Mouse (Mus musculus) midbrain, embryonic 11.5 days (tissue): Measurements from ENCODE around the gene Alg12. TPM values are rescaled to one million over a fixed set of nuclear protein-coding genes. Genes with fewer than 3 reads are reported as not detected.

Experiments used
- ATAC-seq: fragments of 200-750 bp; cut with Nextera tagmentation; 2 replicates; pipeline ENCODE4 v1.8.0; 2017; ENCODE audit warnings: moderate TSS enrichment, moderate library complexity; ENCODE audit not compliant: low FRiP score
- DNase-seq: peaks from one replicate; pipeline ENCODE4 v3.0.0; 2015; ENCODE audit warnings: low spot score; ENCODE audit errors: missing footprints
- H3K27ac ChIP-seq: fragments of 300-500 bp; sonication (generic); 2 replicates; pipeline ENCODE4 v1.5.1; 2014; ENCODE audit warnings: low read depth, low read length
- H3K27me3 ChIP-seq: fragments of 300-500 bp; sonication (generic); 2 replicates; pipeline ENCODE4 v1.6.1; 2014; ENCODE audit warnings: mild to moderate bottlenecking, low read length, moderate library complexity, mixed read lengths; ENCODE audit not compliant: control insufficient read depth, insufficient read depth
- H3K36me3 ChIP-seq: fragments of 300-500 bp; sonication (generic); 2 replicates; pipeline ENCODE4 v1.6.1; 2014; ENCODE audit warnings: mild to moderate bottlenecking, low read length, moderate library complexity, mixed read lengths; ENCODE audit not compliant: control insufficient read depth, insufficient read depth
- H3K4me1 ChIP-seq: fragments of 300-500 bp; sonication (generic); 2 replicates; pipeline ENCODE4 v1.6.1; 2014; ENCODE audit warnings: low read length; ENCODE audit not compliant: control insufficient read depth, insufficient read depth
- H3K4me2 ChIP-seq: fragments of 300-500 bp; sonication (generic); 2 replicates; pipeline ENCODE4 v1.6.1; 2014; ENCODE audit warnings: mild to moderate bottlenecking, moderate library complexity
- H3K4me3 ChIP-seq: fragments of 300-500 bp; sonication (generic); 2 replicates; pipeline ENCODE4 v1.5.1; 2014; ENCODE audit warnings: low read depth, low read length
- H3K9ac ChIP-seq: fragments of 300-500 bp; sonication (generic); 2 replicates; pipeline ENCODE4 v1.6.1; 2014; ENCODE audit warnings: low read length
- H3K9me3 ChIP-seq: fragments of 300-500 bp; sonication (generic); 2 replicates; pipeline ENCODE4 v1.6.1; 2016; ENCODE audit warnings: low read length; ENCODE audit not compliant: control insufficient read depth
- WGBS: fragments of 180-500 bp; shearing (Covaris S2); extraction: QIAGEN DNeasy Blood & Tissue Kit; methylation state at CpG from one replicate; pipeline ENCODE4 v1.1.7; 2014; 5-methylcytosine and 5-hydroxymethylcytosine counted together
- polyA plus RNA-seq: library from polyadenylated mRNA; unstranded; fragments of >200 nt; fragmentation: Nextera tagmentation; extraction: Ambion mirVana; gene quantifications from 2 replicates; pipeline ENCODE4 v1.2.1, GENCODE M21; 2014

The Alg12 gene
- polyA plus RNA-seq, 1 experiment from 2014 or later = 10.8 TPM

DNA sequence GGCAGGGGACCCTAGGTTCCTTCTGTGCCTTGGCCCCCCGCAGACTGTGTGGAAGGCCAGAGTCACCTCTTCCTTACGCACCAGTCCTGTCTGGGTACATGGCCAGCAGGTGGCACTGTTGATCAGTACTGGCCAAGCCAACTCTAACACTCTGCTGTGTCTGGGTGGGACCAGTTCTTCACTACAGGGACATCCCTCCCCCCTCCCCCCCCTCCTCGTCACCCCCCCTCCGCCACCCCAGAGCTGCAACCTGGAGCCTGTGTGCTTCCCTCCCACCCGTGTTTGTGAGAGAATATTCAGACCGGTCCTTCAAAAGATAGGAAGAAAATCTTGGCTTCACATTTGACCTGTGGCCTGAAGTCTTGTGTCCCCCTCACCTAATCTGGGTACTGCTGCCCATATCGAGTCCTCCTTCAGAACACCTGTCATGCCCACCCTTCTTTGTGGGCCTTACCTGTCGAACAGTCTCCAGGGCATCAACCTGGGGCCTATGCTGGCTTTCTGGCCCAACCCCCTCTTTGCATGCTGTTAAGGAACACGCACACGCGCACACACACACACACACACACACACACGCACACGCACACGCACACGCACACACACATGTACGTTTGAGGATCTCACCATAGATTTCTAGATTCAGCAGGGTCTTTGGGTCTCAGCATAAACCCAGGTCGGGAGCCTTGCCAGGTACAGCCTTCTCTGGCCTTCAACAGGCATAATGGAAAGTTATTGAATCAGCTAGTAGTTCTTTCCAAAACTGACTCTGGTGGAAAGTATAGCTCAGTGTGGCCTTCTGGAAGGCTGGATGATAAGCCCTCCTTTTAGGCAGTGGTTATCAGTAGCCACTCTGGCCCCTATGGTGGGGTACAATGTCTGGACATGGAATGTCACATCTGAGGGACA is 9.9 kb upstream of the Alg12 start:
- H3K27me3 ChIP-seq = no peaks in the 10 kb centered on the region
- H3K4me3 ChIP-seq = no peak overlapping the region
- ATAC-seq = peak; percentile 92
- peak; percentile 98 for DNase-seq
- H3K9ac ChIP-seq = no peak overlapping the region
- no peaks in the 10 kb centered on the region for H3K4me1 ChIP-seq
- H3K4me2 ChIP-seq = no peak overlapping the region
- no peaks in the 10 kb centered on the region for H3K9me3 ChIP-seq
- 53% methylated on average over 17 of the region's 17 CpGs for WGBS
- H3K27ac ChIP-seq = no peak overlapping the region
- H3K36me3 ChIP-seq = peaks cover 12% of the 10 kb centered on the region

DNA sequence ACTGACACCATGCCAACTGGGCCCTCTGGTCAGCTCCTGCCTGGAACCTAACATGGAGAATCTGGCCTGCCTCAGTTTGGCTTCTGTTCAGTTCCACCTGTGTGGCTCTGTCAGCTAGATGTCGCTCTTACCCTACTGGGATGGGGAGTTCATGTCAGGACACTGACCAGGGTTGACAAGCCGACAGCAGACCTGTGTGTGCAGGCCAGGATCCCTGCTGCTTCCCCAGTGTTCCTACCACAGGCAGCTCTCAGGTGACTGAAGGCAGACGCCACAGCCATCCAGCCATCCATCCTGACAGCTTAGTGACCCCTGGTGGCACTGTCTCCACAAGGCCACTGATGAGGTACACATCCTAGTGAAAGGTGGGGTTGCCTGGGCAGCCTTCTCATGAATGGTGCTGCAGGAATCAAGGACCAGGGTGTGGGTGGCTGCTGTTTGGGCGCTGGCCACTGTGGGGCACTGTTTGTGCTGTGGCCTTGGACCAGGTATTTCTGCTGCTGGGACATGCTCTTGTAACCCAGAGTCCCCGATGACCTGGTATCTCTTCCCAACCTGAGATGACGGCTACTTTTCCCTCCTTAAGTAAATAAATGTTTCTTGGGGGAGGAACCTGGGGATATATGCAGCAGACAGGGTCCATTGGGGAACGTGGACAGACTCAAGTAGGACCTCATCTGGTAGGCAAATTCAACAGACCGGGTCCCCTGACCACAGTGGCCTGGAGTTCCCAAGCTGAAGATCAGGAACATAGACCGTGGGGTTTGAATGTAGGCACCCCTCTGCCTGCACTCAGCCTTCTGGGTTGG is 9.1 kb upstream of the Alg12 start:
- WGBS = 18% methylated on average over 9 of the region's 9 CpGs
- ATAC-seq = peak; percentile 49; the same call in 1 of the 2 replicates
- Histone ChIP-seq H3K4me2 (no peak overlapping the region), H3K9ac (no peak overlapping the region; the same call in 1 of the 2 replicates), H3K4me3 (no peak overlapping the region), H3K27ac (no peak overlapping the region), H3K27me3 (no peaks in the 10 kb centered on the region), H3K9me3 (no peaks in the 10 kb centered on the region), H3K4me1 (no peaks in the 10 kb centered on the region), H3K36me3 (peaks cover 17% of the 10 kb centered on the region)
- DNase-seq = peak; percentile 96

DNA sequence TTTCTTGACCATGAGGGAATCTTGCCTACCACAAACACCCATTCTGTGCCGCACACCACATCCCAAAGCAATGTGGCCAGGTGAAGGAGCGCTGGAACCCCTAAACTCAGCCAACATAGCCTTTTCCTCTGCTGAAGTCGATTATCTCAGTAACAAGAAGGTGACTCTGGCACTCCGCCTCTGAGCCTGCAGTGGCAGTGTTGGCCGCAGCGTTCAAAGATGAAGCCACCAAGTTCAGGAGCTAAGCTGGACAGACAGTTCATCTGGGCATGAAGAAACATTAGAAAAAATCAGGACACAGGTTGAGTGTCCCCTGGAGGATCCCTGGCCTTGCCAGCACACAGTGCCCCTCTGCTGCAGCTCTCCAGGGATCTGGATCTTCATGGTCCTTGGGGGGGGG is 8.3 kb upstream of the Alg12 start:
- H3K36me3 ChIP-seq = peaks cover 24% of the 10 kb centered on the region
- no peaks in the 10 kb centered on the region for H3K4me1 ChIP-seq
- no peak for ATAC-seq
- no peak overlapping the region for H3K27ac ChIP-seq
- 88% methylated on average over 6 of the region's 6 CpGs for WGBS
- H3K9me3 ChIP-seq = no peaks in the 10 kb centered on the region
- H3K27me3 ChIP-seq = no peaks in the 10 kb centered on the region
- peak; percentile 49 for DNase-seq
- no peak overlapping the region for H3K4me2 ChIP-seq
- H3K9ac ChIP-seq = no peak overlapping the region
- no peak overlapping the region for H3K4me3 ChIP-seq

DNA sequence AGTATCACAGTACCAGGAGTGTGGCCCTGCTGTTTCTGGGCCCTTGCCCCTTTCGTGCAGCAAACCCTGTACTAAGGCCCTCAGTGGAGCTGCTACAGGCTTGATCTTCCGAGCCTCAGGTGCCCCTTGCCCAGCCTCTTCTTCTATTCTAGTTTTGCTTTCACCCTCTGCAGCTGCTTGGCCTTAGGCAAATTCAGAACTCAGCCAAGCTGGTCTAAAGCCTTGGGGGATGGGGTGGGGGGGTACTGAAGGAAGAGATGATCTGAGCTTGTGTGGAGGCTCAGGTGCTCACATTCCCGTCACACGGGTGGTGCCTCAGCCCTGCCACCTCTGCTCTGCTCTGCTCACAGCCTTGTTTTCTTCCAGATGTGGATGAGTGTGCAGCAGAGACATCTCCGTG is 4.3 kb upstream of the Alg12 start:
- Histone ChIP-seq H3K4me2 (no peak overlapping the region), H3K9ac (no peak overlapping the region), H3K4me3 (no peak overlapping the region), H3K9me3 (no peaks in the 10 kb centered on the region), H3K27ac (no peak overlapping the region), H3K4me1 (peaks cover 10% of the 10 kb centered on the region; the same call in 1 of the 2 replicates), H3K27me3 (no peaks in the 10 kb centered on the region), H3K36me3 (peaks cover 24% of the 10 kb centered on the region)
- ATAC-seq (no peak), DNase-seq (no peak)
- WGBS = 91% methylated on average over 5 of the region's 5 CpGs

DNA sequence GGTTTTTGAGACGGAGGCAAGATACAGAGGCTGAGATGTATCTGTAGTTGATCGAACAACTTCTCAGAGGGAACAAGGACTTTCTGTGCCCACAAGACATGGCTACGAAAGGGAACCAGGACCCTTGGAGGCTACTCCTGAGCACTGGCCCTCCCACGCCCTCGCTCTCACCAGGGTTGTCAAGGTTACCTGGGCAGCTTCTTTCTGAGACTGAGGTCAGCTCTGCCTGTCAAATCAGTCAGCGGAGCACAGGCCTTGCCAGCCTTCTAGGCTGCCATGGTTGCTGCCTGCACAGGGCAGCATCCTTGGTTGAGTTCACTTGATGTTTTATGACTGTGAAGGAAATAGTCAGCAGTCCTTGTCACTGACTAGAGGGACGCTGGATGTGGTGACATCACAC is 3.4 kb upstream of the Alg12 start:
- H3K4me1 ChIP-seq = peaks cover 11% of the 10 kb centered on the region; the same call in 1 of the 2 replicates
- no peak overlapping the region for H3K9ac ChIP-seq
- no peak overlapping the region for H3K27ac ChIP-seq
- H3K4me3 ChIP-seq = no peak overlapping the region
- H3K27me3 ChIP-seq = no peaks in the 10 kb centered on the region
- DNase-seq (peak; percentile 71), ATAC-seq (no peak)
- WGBS = 92% methylated on average over 7 of the region's 7 CpGs
- H3K9me3 ChIP-seq = no peaks in the 10 kb centered on the region
- H3K36me3 ChIP-seq = peaks cover 24% of the 10 kb centered on the region
- no peak overlapping the region for H3K4me2 ChIP-seq

DNA sequence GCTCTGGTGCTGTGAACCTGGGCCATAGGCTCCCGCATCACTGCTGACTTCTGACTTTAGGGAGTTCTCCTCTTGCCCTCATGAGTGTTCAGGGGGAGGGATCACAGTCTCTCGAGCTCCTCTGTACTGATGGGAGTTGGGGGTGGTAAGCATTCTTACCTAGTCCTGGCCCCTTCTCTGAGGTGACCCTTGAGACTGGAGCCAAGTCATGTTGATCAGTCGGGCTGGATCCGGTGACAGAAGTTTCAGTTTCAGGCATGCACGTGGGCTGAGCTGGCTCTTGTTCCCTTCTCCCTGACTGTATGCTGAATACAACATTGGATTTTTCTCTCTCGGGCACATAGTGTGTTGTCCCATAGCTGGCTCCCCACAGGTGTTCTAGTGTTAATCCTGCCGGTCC is 2.3 kb upstream of the Alg12 start:
- Histone ChIP-seq H3K27ac (no peak overlapping the region), H3K4me1 (peaks cover 11% of the 10 kb centered on the region; the same call in 1 of the 2 replicates), H3K36me3 (peaks cover 22% of the 10 kb centered on the region), H3K4me3 (no peak overlapping the region), H3K27me3 (no peaks in the 10 kb centered on the region), H3K9ac (no peak overlapping the region), H3K9me3 (no peaks in the 10 kb centered on the region), H3K4me2 (no peak overlapping the region)
- no peak for ATAC-seq
- WGBS = 87% methylated on average over 7 of the region's 7 CpGs
- peak; percentile 33 for DNase-seq

DNA sequence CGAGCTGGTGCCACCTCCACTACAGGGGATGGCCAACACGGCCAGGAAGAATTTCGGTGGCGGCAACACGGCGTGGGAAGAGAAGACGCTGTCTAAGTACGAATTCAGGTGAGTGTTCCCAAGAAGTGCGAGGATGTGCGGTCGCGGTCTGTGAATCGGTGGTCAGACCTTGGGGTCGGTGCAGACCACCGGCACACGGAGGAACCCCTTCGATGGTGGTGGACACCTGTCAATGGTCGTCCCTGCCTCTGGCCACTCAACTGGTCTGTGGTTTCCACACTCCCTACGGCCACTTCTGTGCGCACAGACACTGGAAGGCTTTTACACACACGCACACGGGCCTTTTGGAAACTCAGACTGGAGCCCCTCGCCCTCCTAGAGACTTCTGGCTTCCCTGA is 787 bp upstream of the Alg12 start:
- ATAC-seq = peak; percentile 1; the same call in 1 of the 2 replicates
- WGBS = 1% methylated on average over 23 of the region's 23 CpGs
- Histone ChIP-seq H3K27me3 (no peaks in the 10 kb centered on the region), H3K4me3 (peak overlapping the region; percentile 88), H3K4me2 (peak overlapping the region; percentile 68), H3K9me3 (no peaks in the 10 kb centered on the region), H3K9ac (peak overlapping the region; percentile 85), H3K36me3 (peaks cover 22% of the 10 kb centered on the region), H3K27ac (no peak overlapping the region; the same call in 1 of the 2 replicates), H3K4me1 (peaks cover 11% of the 10 kb centered on the region; the same call in 1 of the 2 replicates)
- peak; percentile 91 for DNase-seq

DNA sequence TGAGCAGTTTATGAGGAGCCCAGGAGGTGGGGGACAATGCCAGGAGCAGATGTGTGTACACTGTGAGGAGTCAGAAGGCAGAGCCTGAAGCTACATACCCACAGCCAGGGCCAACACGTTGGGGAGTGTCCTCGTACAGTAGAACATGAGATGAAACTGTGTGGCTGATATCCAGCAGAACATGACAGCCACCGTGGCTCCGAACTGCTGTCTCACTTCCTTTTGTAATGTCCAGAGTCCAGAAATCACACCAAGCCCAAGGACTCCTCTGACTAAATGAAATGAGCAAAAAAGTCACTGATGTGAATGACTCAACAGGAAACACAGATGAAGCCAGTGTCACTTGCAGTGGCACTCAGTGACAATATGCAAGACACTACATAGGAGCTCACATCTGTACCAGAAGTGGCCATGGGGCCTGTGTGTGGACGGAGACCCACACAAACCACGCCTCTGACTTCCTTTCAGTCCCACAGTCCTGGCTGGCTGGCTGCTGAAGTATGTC is 3.9 kb downstream of the Alg12 start:
- peaks cover 6% of the 10 kb centered on the region; the same call in 1 of the 2 replicates for H3K4me1 ChIP-seq
- no peaks in the 10 kb centered on the region for H3K27me3 ChIP-seq
- H3K4me2 ChIP-seq = no peak overlapping the region
- H3K9ac ChIP-seq = no peak overlapping the region
- peaks cover 3% of the 10 kb centered on the region; the same call in 1 of the 2 replicates for H3K36me3 ChIP-seq
- H3K9me3 ChIP-seq = no peaks in the 10 kb centered on the region
- 87% methylated on average over 6 of the region's 6 CpGs for WGBS
- H3K27ac ChIP-seq = no peak overlapping the region
- ATAC-seq (no peak), DNase-seq (peak; percentile 54)
- no peak overlapping the region for H3K4me3 ChIP-seq
